Mouse (Mus musculus) midbrain, embryonic 12.5 days (tissue): Measurements from ENCODE around the gene Rtn3. TPM values are rescaled to one million over a fixed set of nuclear protein-coding genes. Genes with fewer than 3 reads are reported as not detected.
"Not testable (repeated sequence)": the region's sequence is repeated elsewhere in the genome, so short reads cannot be mapped to it uniquely, and the experiment has no call there.

Source experiments
- ATAC-seq: fragments of 200-750 bp; cut with Nextera tagmentation; 2 replicates; pipeline ENCODE4 v1.8.0; 2017; ENCODE audit warnings: low read depth, moderate TSS enrichment, moderate library complexity; ENCODE audit not compliant: low FRiP score
- H3K27ac ChIP-seq: fragments of 300-500 bp; sonication (generic); replicated peaks from 2 replicates; pipeline ENCODE4 v1.5.1; 2016; ENCODE audit warnings: mild to moderate bottlenecking
- H3K27me3 ChIP-seq: fragments of 300-500 bp; sonication (generic); 2 replicates; pipeline ENCODE4 v1.6.1; 2016; ENCODE audit warnings: mild to moderate bottlenecking
- H3K36me3 ChIP-seq: fragments of 300-500 bp; sonication (generic); 2 replicates; pipeline ENCODE4 v1.6.1; 2016
- H3K4me1 ChIP-seq: fragments of 300-500 bp; sonication (generic); 2 replicates; pipeline ENCODE4 v1.6.1; 2016
- H3K4me2 ChIP-seq: fragments of 300-500 bp; sonication (generic); replicated peaks from 2 replicates; pipeline ENCODE4 v1.6.1; 2016; ENCODE audit warnings: mild to moderate bottlenecking, moderate library complexity
- H3K4me3 ChIP-seq: fragments of 300-500 bp; sonication (generic); 2 replicates; pipeline ENCODE4 v1.5.1; 2016; ENCODE audit warnings: mild to moderate bottlenecking
- H3K9ac ChIP-seq: fragments of 300-500 bp; sonication (generic); replicated peaks from 2 replicates; pipeline ENCODE4 v1.6.1; 2016; ENCODE audit warnings: mild to moderate bottlenecking, moderate library complexity
- H3K9me3 ChIP-seq: fragments of 300-500 bp; sonication (generic); 2 replicates; pipeline ENCODE4 v1.6.1; 2016; ENCODE audit warnings: mild to moderate bottlenecking
- WGBS: fragments of 180-500 bp; shearing (Covaris S2); methylation state at CpG from one replicate; pipeline ENCODE4 v1.1.7; 2016; 5-methylcytosine and 5-hydroxymethylcytosine counted together
- polyA plus RNA-seq: library from polyadenylated mRNA; unstranded; fragments of >200 nt; fragmentation: Nextera tagmentation; extraction: Ambion mirVana; gene quantifications from 2 replicates; pipeline ENCODE4 v1.2.1, GENCODE M21; 2016

Gene Rtn3
- polyA plus RNA-seq, 1 experiment from 2014 or later = 481 TPM

- H3K36me3 ChIP-seq = no peaks in the 10 kb centered on the region
Measured at GRCm38 (mm10) chr19:7500701-7501100, 17.6 kb upstream of the Rtn3 start.

DNA sequence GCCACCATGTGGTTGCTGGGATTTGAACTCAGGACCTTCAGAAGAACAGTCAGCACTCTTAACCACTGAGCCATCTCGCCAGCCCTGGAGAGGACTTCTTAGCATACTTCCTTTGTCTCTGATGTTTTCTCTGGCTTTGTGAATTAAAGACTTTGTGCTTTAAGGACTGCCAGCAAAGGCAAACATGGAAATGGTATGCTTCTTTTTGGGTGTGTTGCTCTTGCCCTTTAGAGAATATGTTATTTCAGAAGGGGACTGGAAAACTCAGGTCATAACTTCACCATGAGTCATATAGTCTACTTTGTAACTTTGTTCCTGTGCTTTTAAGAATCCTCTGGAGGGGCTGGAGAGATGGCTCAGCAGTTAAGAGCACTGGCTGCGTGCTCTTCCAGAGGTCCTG is 15.7 kb upstream of the Rtn3 start:
- no peaks in the 10 kb centered on the region for H3K36me3 ChIP-seq
- H3K27ac ChIP-seq = no peak overlapping the region
- H3K4me2 ChIP-seq = no peak overlapping the region
- H3K4me3 ChIP-seq = no peak overlapping the region
- peaks cover 5% of the 10 kb centered on the region; the same call in 1 of the 2 replicates for H3K4me1 ChIP-seq
- whole genome bisulfite sequencing = 92% methylated on average over 2 of the region's 2 CpGs
- no peaks in the 10 kb centered on the region for H3K9me3 ChIP-seq
- H3K27me3 ChIP-seq = no peaks in the 10 kb centered on the region
- ATAC-seq = no peak
- no peak overlapping the region for H3K9ac ChIP-seq

More at GRCm38 (mm10) chr19:7500701-7501100, 17.6 kb upstream of the Rtn3 start:
- Histone ChIP-seq H3K4me1 (peaks cover 2% of the 10 kb centered on the region; the same call in 1 of the 2 replicates), H3K9ac (no peak overlapping the region), H3K9me3 (no peaks in the 10 kb centered on the region), H3K27ac (no peak overlapping the region), H3K4me2 (no peak overlapping the region), H3K27me3 (no peaks in the 10 kb centered on the region), H3K4me3 (no peak overlapping the region)
- WGBS = 95% methylated on average over 1 of the region's 1 CpGs
- ATAC-seq = no peak

GRCm38 (mm10) chr19:7496070-7496469 is 13.0 kb upstream of the Rtn3 start:
- H3K36me3 ChIP-seq, ATAC-seq, H3K9ac ChIP-seq, H3K4me3 ChIP-seq, H3K9me3 ChIP-seq, H3K4me1 ChIP-seq, H3K27ac ChIP-seq, H3K27me3 ChIP-seq: not testable (repeated sequence)
- H3K4me2 ChIP-seq = peak overlapping the region; percentile 60; the same call in 1 of the 2 replicates
- WGBS = 86% methylated on average over 1 of the region's 1 CpGs

DNA sequence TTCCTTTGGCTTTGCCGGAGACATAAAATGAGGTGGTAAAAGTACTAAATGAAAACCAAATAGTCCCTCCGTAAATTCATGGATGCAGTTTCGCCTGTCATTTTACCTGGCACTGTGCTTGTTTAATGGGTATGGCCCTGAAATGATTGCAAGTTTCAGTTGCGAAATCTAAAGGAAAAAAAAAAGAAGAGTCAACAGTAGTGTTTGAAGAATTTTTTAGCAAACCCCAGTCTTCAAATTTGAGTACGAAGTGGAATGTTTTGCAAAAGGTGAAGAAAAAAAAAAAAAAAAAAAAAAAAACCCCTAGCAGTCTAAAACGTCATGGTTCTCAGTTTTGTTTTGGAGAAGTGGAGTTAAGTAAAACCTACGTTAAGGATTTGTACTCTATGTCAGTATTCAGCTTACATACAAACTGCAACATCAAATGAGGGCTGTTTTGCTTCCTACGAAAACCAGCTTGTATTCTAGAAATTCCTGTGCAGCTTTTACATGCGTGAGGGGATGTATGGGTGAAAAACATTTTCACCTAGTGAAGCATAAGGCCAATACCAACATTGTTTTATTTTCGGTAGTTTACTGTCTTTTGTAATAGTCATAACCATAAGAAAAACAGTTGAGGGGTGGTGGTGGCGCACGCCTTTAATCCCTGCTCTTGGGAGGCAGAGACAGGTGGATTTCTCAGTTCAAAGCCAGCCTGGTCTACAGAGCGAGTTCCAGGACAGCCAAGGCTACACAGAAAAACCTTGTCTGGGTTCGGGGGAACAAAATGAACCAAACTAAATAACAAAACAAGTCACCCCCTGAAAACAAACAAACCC is 12.3 kb upstream of the Rtn3 start:
- Histone ChIP-seq H3K4me2 (peak overlapping the region; percentile 60), H3K4me3 (peak overlapping the region; percentile 63), H3K36me3 (no peaks in the 10 kb centered on the region), H3K27ac (no peak overlapping the region), H3K4me1 (peaks cover 5% of the 10 kb centered on the region; the same call in 1 of the 2 replicates), H3K27me3 (no peaks in the 10 kb centered on the region), H3K9me3 (no peaks in the 10 kb centered on the region), H3K9ac (no peak overlapping the region)
- ATAC-seq = no peak
- 53% methylated on average over 14 of the region's 14 CpGs for WGBS

GRCm38 (mm10) chr19:7494187-7495015 is 11.3 kb upstream of the Rtn3 start:
- WGBS = under 1% methylated on average over 82 of the region's 84 CpGs
- peak; percentile 95 for ATAC-seq
- Histone ChIP-seq H3K4me2 (peak overlapping the region; percentile 60), H3K4me3 (peak overlapping the region; percentile 63), H3K9ac (peak overlapping the region; percentile 70), H3K4me1 (peaks cover 5% of the 10 kb centered on the region; the same call in 1 of the 2 replicates), H3K36me3 (no peaks in the 10 kb centered on the region), H3K27me3 (no peaks in the 10 kb centered on the region), H3K9me3 (no peaks in the 10 kb centered on the region), H3K27ac (peak overlapping the region; percentile 93)

GRCm38 (mm10) chr19:7493352-7494186 is 10.5 kb upstream of the Rtn3 start, which contains the start of gene Atl3:
TSS of gene Atl3 (plus strand) at chr19:7494040.
- Histone ChIP-seq H3K4me2 (peak within 1 kb of the TSS; percentile 60), H3K9me3 (no peaks in the 10 kb centered on the region), H3K36me3 (no peaks in the 10 kb centered on the region), H3K27ac (peak within 1 kb of the TSS; percentile 93), H3K9ac (peak within 1 kb of the TSS; percentile 70), H3K4me1 (peaks cover 5% of the 10 kb centered on the region; the same call in 1 of the 2 replicates), H3K27me3 (no peaks in the 10 kb centered on the region), H3K4me3 (peak within 1 kb of the TSS; percentile 63)
- 30% methylated on average over 31 of the region's 31 CpGs for WGBS
- no peak for ATAC-seq

GRCm38 (mm10) chr19:7492682-7493081 is 9.6 kb upstream of the Rtn3 start:
- ATAC-seq = no peak
- peaks cover 5% of the 10 kb centered on the region; the same call in 1 of the 2 replicates for H3K4me1 ChIP-seq
- no peaks in the 10 kb centered on the region for H3K9me3 ChIP-seq
- H3K27me3 ChIP-seq = no peaks in the 10 kb centered on the region
- no peaks in the 10 kb centered on the region for H3K36me3 ChIP-seq
- H3K4me3 ChIP-seq = no peak overlapping the region
- H3K27ac ChIP-seq = no peak overlapping the region
- H3K9ac ChIP-seq = no peak overlapping the region
- H3K4me2 ChIP-seq = no peak overlapping the region
- WGBS = 97% methylated on average over 2 of the region's 2 CpGs

DNA sequence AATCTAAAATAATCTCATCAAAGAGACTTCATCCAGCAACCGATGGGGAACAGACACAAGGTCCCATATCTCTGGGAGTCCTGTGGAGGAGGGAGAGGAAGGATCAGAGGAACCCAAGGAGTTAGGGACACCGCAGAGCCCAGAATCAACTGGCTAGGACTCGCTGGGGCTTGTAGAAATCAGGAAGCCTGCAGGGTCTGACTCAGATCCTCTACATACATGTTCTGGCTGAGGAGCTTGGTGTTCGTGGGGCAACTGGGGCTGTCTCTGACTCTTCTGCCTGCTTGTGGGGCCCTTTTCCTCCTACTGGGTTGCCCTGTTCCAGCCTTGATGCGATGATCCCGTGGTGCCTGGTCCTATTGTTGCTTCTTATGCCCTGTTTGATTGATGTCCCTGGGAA is 8.9 kb upstream of the Rtn3 start:
- H3K27ac ChIP-seq = no peak overlapping the region
- WGBS = 87% methylated on average over 6 of the region's 6 CpGs
- H3K27me3 ChIP-seq = no peaks in the 10 kb centered on the region
- no peaks in the 10 kb centered on the region for H3K9me3 ChIP-seq
- ATAC-seq = no peak
- H3K4me2 ChIP-seq = no peak overlapping the region
- H3K4me1 ChIP-seq = peaks cover 5% of the 10 kb centered on the region; the same call in 1 of the 2 replicates
- H3K36me3 ChIP-seq = no peaks in the 10 kb centered on the region
- H3K4me3 ChIP-seq = no peak overlapping the region
- no peak overlapping the region for H3K9ac ChIP-seq

- Histone ChIP-seq H3K9ac (no peak overlapping the region), H3K4me3 (no peak overlapping the region), H3K27ac (no peak overlapping the region), H3K4me1 (peaks cover 8% of the 10 kb centered on the region; the same call in 1 of the 2 replicates), H3K9me3 (no peaks in the 10 kb centered on the region), H3K36me3 (no peaks in the 10 kb centered on the region), H3K27me3 (no peaks in the 10 kb centered on the region), H3K4me2 (no peak overlapping the region)
- ATAC-seq = no peak
- 86% methylated on average over 8 of the region's 8 CpGs for WGBS
Measured at GRCm38 (mm10) chr19:7487680-7488079, 4.6 kb upstream of the Rtn3 start.

- Histone ChIP-seq H3K36me3 (no peaks in the 10 kb centered on the region), H3K4me1 (peaks cover 18% of the 10 kb centered on the region), H3K9me3 (no peaks in the 10 kb centered on the region), H3K4me3 (peak overlapping the region; percentile 98; the same call in 1 of the 2 replicates), H3K9ac (peak overlapping the region; percentile 49; the same call in 1 of the 2 replicates), H3K4me2 (peak overlapping the region; percentile 67), H3K27ac (peak overlapping the region; percentile 100), H3K27me3 (no peaks in the 10 kb centered on the region)
- ATAC-seq = no peak
- WGBS = 72% methylated on average over 5 of the region's 5 CpGs
Measured at GRCm38 (mm10) chr19:7484076-7484475, 995 bp upstream of the Rtn3 start.

- WGBS = 1% methylated on average over 6 of the region's 6 CpGs
- Histone ChIP-seq H3K27me3 (no peaks in the 10 kb centered on the region), H3K4me2 (peak overlapping the region; percentile 67), H3K27ac (peak overlapping the region; percentile 100), H3K4me3 (peak overlapping the region; percentile 98), H3K9me3 (no peaks in the 10 kb centered on the region), H3K4me1 (peaks cover 21% of the 10 kb centered on the region), H3K9ac (peak overlapping the region; percentile 49), H3K36me3 (no peaks in the 10 kb centered on the region)
- ATAC-seq = peak; percentile 68
Measured at GRCm38 (mm10) chr19:7483512-7483882, 416 bp upstream of the Rtn3 start.
